Mouse (Mus musculus): ENCODE measurements around the gene Hnrnpdl. TPM values are rescaled to one million over a fixed set of nuclear protein-coding genes. Genes with fewer than 3 reads are reported as not detected.

The Hnrnpdl gene
- total and polyA plus RNA-seq, 3 experiments, result 153 to 239 TPM; not detected in 1

GRCm38 (mm10) chr5:100020089-100020488 lies 19.4 kb downstream of the Hnrnpdl start:
- no peak for TF ChIP-seq RCOR1 (IDR thresholded peaks at IDR 0.05; ENCODE audit: low read depth, low read length)
- TF ChIP-seq TCF12 (IDR thresholded peaks at IDR 0.05; ENCODE audit: low read depth, low read length), result 0 out of 2 replicates have a peak, but pooled peaks have one; percentile 5
- no peak for TF ChIP-seq POLR2AphosphoS2 (IDR thresholded peaks at IDR 0.05; ENCODE audit: low read length)
- no peak for TF ChIP-seq POLR2A (IDR thresholded peaks at IDR 0.05; ENCODE audit: control insufficient read depth in 1 of 2, insufficient read depth in 1 of 2, low read depth in 1 of 2, low read length in 2 of 2, poor library complexity in 1 of 2)
- TF ChIP-seq MAZ (IDR thresholded peaks at IDR 0.05; ENCODE audit: low read depth, low read length), result no peak
- peak in 1 of 2 experiments; percentile 30; a peak in 1 of 4 replicates for TF ChIP-seq EP300 (IDR thresholded peaks at IDR 0.05; ENCODE audit: low read depth in 1 of 2, low read length in 2 of 2)
- TF ChIP-seq ETS1 (IDR thresholded peaks at IDR 0.05; ENCODE audit: low read depth, low read length), result no peak
- no peak for TF ChIP-seq SIN3A (IDR thresholded peaks at IDR 0.05; ENCODE audit: low read length)
- no peak for TF ChIP-seq USF1 (IDR thresholded peaks at IDR 0.05; ENCODE audit: low read depth, low read length)
- no peak for TF ChIP-seq TAL1 (IDR thresholded peaks at IDR 0.05; ENCODE audit: low read length)
- no peak for TF ChIP-seq GATA1 (IDR thresholded peaks at IDR 0.05; ENCODE audit: low read depth, low read length)
- no peak for TF ChIP-seq ZNF384 (IDR thresholded peaks at IDR 0.05; ENCODE audit: low read depth, low read length)
- TF ChIP-seq E2F4 (IDR thresholded peaks at IDR 0.05; ENCODE audit: borderline replicate concordance, low read depth, low read length), result no peak
- no peak for TF ChIP-seq TBP (IDR thresholded peaks at IDR 0.05; ENCODE audit: low read depth, low read length)
- TF ChIP-seq USF2 (IDR thresholded peaks at IDR 0.05; ENCODE audit: borderline replicate concordance in 1 of 2, insufficient read depth in 1 of 2, low read depth in 1 of 2, low read length in 2 of 2), result no peak
- TF ChIP-seq SMC3 (IDR thresholded peaks at IDR 0.05; ENCODE audit: low read depth, low read length), result no peak
- TF ChIP-seq ZC3H11A (IDR thresholded peaks at IDR 0.05; ENCODE audit: low read depth, low read length), result no peak
- H3K27ac ChIP-seq (ENCODE audit: control insufficient read depth, low read depth, low read length), result no peak overlapping the region
- DNase-seq (ENCODE audit: low read depth, low spot score), result no peak
- no peaks in the 10 kb centered on the region for H3K27me3 ChIP-seq (ENCODE audit: control insufficient read depth in 1 of 2, insufficient read depth in 2 of 2, low read length in 2 of 2)
- H3K79me2 ChIP-seq (ENCODE audit: control insufficient read depth, insufficient read depth, low read length, poor library complexity), result no peaks in the 10 kb centered on the region
- 0 out of 4 replicates have a peak, but pooled peaks cover 0 to 6% of the 10 kb centered on the region in 2 experiments for H3K4me1 ChIP-seq (ENCODE audit: control insufficient read depth in 1 of 2, insufficient read depth in 2 of 2, low read length in 2 of 2)
- H3K9ac ChIP-seq (ENCODE audit: control insufficient read depth, low read depth, low read length, poor library complexity, severe bottlenecking), result no peak overlapping the region
- H3K4me3 ChIP-seq (ENCODE audit: control insufficient read depth in 1 of 2, insufficient read depth in 1 of 2, low read depth in 2 of 2, low read length in 2 of 2), result no peak overlapping the region
- H3K36me3 ChIP-seq (ENCODE audit: control insufficient read depth in 1 of 2, insufficient read depth in 2 of 2, low read length in 2 of 2), result no peaks in the 10 kb centered on the region
- H3K9me3 ChIP-seq (replicated peaks; ENCODE audit: insufficient read depth, low read length), result no peaks in the 10 kb centered on the region

GRCm38 (mm10) chr5:100012599-100012998 lies 26.9 kb downstream of the Hnrnpdl start:
- no peak for DNase-seq (ENCODE audit: low read depth, low spot score)
- Histone ChIP-seq H3K4me1 (ENCODE audit: control insufficient read depth in 1 of 2, insufficient read depth in 2 of 2, low read length in 2 of 2) (peaks cover 0 to 3% of the 10 kb centered on the region in 2 experiments; a peak in 1 of 4 replicates), H3K79me2 (ENCODE audit: control insufficient read depth, insufficient read depth, low read length, poor library complexity) (no peaks in the 10 kb centered on the region), H3K9me3 (replicated peaks; ENCODE audit: insufficient read depth, low read length) (no peaks in the 10 kb centered on the region), H3K9ac (ENCODE audit: control insufficient read depth, low read depth, low read length, poor library complexity, severe bottlenecking) (no peak overlapping the region), H3K36me3 (ENCODE audit: control insufficient read depth in 1 of 2, insufficient read depth in 2 of 2, low read length in 2 of 2) (no peaks in the 10 kb centered on the region), H3K4me3 (ENCODE audit: control insufficient read depth in 1 of 2, insufficient read depth in 1 of 2, low read depth in 2 of 2, low read length in 2 of 2) (no peak overlapping the region), H3K27ac (ENCODE audit: control insufficient read depth, low read depth, low read length) (no peak overlapping the region), H3K27me3 (ENCODE audit: control insufficient read depth in 1 of 2, insufficient read depth in 2 of 2, low read length in 2 of 2) (no peaks in the 10 kb centered on the region)
- no peak for TF ChIP-seq MEF2A (IDR thresholded peaks at IDR 0.05; ENCODE audit: extremely low read depth, insufficient replicate concordance, low read depth, low read length, poor library complexity, severe bottlenecking)
- TF ChIP-seq TAL1 (IDR thresholded peaks at IDR 0.05; ENCODE audit: low read length), result no peak
- no peak for TF ChIP-seq SMC3 (IDR thresholded peaks at IDR 0.05; ENCODE audit: low read depth, low read length)
- no peak for TF ChIP-seq MYC (IDR thresholded peaks at IDR 0.05; ENCODE audit: low read depth, low read length)
- no peak for TF ChIP-seq CHD2 (IDR thresholded peaks at IDR 0.05; ENCODE audit: low read length)
- no peak for TF ChIP-seq RAD21 (IDR thresholded peaks at IDR 0.05; ENCODE audit: low read depth, low read length)
- no peak for TF ChIP-seq MAZ (IDR thresholded peaks at IDR 0.05; ENCODE audit: low read depth, low read length)
- TF ChIP-seq TCF12 (IDR thresholded peaks at IDR 0.05; ENCODE audit: low read depth, low read length), result no peak
- no peak for TF ChIP-seq HCFC1 (IDR thresholded peaks at IDR 0.05; ENCODE audit: low read depth, low read length)
- no peak for TF ChIP-seq ZNF384 (IDR thresholded peaks at IDR 0.05; ENCODE audit: low read depth, low read length)
- TF ChIP-seq GABPA (IDR thresholded peaks at IDR 0.05; ENCODE audit: low read depth, low read length), result no peak
- no peak for TF ChIP-seq CTCF (IDR thresholded peaks at IDR 0.05 in 2 of 3, conservative IDR thresholded peaks at IDR 0.05 in 1 of 3; ENCODE audit: control insufficient read depth in 1 of 3, insufficient read depth in 1 of 3, low read depth in 2 of 3, low read length in 3 of 3, poor library complexity in 1 of 3, severe bottlenecking in 1 of 3)
- TF ChIP-seq ZMIZ1 (IDR thresholded peaks at IDR 0.05; ENCODE audit: low read depth, low read length), result no peak
- no peak for TF ChIP-seq POLR2A (IDR thresholded peaks at IDR 0.05; ENCODE audit: control insufficient read depth in 1 of 2, insufficient read depth in 1 of 2, low read depth in 1 of 2, low read length in 2 of 2, poor library complexity in 1 of 2)
- TF ChIP-seq SIN3A (IDR thresholded peaks at IDR 0.05; ENCODE audit: low read length), result no peak
- no peak for TF ChIP-seq CHD1 (IDR thresholded peaks at IDR 0.05; ENCODE audit: low read depth, low read length)
- TF ChIP-seq ZKSCAN1 (IDR thresholded peaks at IDR 0.05; ENCODE audit: low read depth, low read length), result no peak
- TF ChIP-seq POLR2AphosphoS5 (IDR thresholded peaks at IDR 0.05; ENCODE audit: borderline replicate concordance, low read depth, low read length), result no peak
- no peak for TF ChIP-seq ELF1 (IDR thresholded peaks at IDR 0.05; ENCODE audit: low read depth, low read length)
